Comparison of ENCODE assay signal across 9 mouse cellular contexts in genomic region chr4:109979461-109980320, GRCm38 (mm10). TPM values are rescaled to one million over a fixed set of nuclear protein-coding genes. Genes with fewer than 3 reads are reported as not detected.
A peak's percentile ranks its signal among the peaks of the same experiment; 100 is the strongest.
DNase-seq lines count a peak whose midpoint lies in the region; ATAC-seq and TF ChIP-seq lines count a peak whose summit lies in the region.
"Had no signal": no experiment of that assay in that cellular context is flagged by ENCODE, and none has a peak within 500 bp of the region (broad histone marks: within the 10 kb centered on the region; RNA-seq: fewer than 3 reads in every experiment).

No protein-coding gene starts in this region.

- no peak overlapping the region for H3K9ac ChIP-seq in heart, embryonic 11.5 days (ENCODE audit: low read depth, low read length)
- H3K9ac ChIP-seq in ES-E14 (ENCODE audit: insufficient read depth, low read depth, low read length, poor library complexity, severe bottlenecking): peak overlapping the region; percentile 44
- H3K9ac ChIP-seq in forebrain, embryonic 16.5 days (replicated peaks; ENCODE audit: low read depth, low read length): peak overlapping the region; percentile 59

- peak overlapping the region; percentile 58 for H3K4me2 ChIP-seq in heart, embryonic 11.5 days
- H3K4me2 ChIP-seq in forebrain, embryonic 16.5 days (ENCODE audit: low read length): peak overlapping the region; percentile 63

- 2% methylated on average over 66 of the region's 66 CpGs for WGBS in heart, embryonic 11.5 days (ENCODE audit: insufficient replicate concordance)
- WGBS in forebrain, embryonic 16.5 days: under 1% methylated on average over 66 of the region's 66 CpGs
- under 1% methylated on average over 66 of the region's 66 CpGs for WGBS in midbrain, embryonic 10.5 days

- DNase-seq in heart, postnatal 4 days: no peak
- no peak for DNase-seq in ES-E14 (ENCODE audit: low read depth, low spot score)
- peak; percentile 64 for DNase-seq in midbrain, embryonic 10.5 days (ENCODE audit: low spot score)
- DNase-seq in urinary bladder, postnatal 25 days (ENCODE audit: low spot score): no peak
- no peak for DNase-seq in adrenal gland, postnatal 25 days
- no peak for DNase-seq in kidney, adult 18-20 months

- peak overlapping the region; percentile 28 for H3K4me3 ChIP-seq in heart, embryonic 11.5 days (ENCODE audit: low read depth, low read length)
- H3K4me3 ChIP-seq in ES-E14 (ENCODE audit: insufficient read depth in 1 of 2, low read depth in 1 of 2, low read length in 2 of 2, poor library complexity in 1 of 2, severe bottlenecking in 1 of 2): peak overlapping the region; percentile 34 to 66
- H3K4me3 ChIP-seq in forebrain, embryonic 16.5 days (replicated peaks; ENCODE audit: low read length): peak overlapping the region; percentile 53
- H3K4me3 ChIP-seq in midbrain, embryonic 10.5 days: peak overlapping the region; percentile 63
- H3K4me3 ChIP-seq: heart, adult 2 months had no signal

- no peak for ATAC-seq in heart, embryonic 11.5 days (replicated peaks; ENCODE audit: insufficient number of reproducible peaks, low FRiP score, low TSS enrichment)
- no peak for ATAC-seq in forebrain, embryonic 16.5 days

- no peaks in the 10 kb centered on the region for H3K36me3 ChIP-seq in heart, embryonic 11.5 days (ENCODE audit: control insufficient read depth, insufficient read depth, low read length)
- H3K36me3 ChIP-seq in ES-E14 (ENCODE audit: control insufficient read depth, insufficient read depth, low read length, poor library complexity, severe bottlenecking): no peaks in the 10 kb centered on the region
- H3K36me3 ChIP-seq in forebrain, embryonic 16.5 days (ENCODE audit: control insufficient read depth, insufficient read depth): no peaks in the 10 kb centered on the region
- peaks cover 18% of the 10 kb centered on the region for H3K36me3 ChIP-seq in midbrain, embryonic 10.5 days

- no peaks in the 10 kb centered on the region for H3K9me3 ChIP-seq in heart, embryonic 11.5 days (replicated peaks; ENCODE audit: control insufficient read depth, low read length)
- H3K9me3 ChIP-seq in ES-E14 (ENCODE audit: control insufficient read depth, insufficient read depth, low read depth, low read length): no peaks in the 10 kb centered on the region
- H3K9me3 ChIP-seq in forebrain, embryonic 16.5 days (ENCODE audit: control insufficient read depth, low read length): peaks cover 2% of the 10 kb centered on the region; the same call in 1 of the 2 replicates
- H3K9me3 ChIP-seq in midbrain, embryonic 10.5 days (replicated peaks): no peaks in the 10 kb centered on the region

- no peak overlapping the region for H3K27ac ChIP-seq in heart, embryonic 11.5 days (ENCODE audit: low read depth, low read length)
- H3K27ac ChIP-seq in ES-E14 (ENCODE audit: insufficient read depth, low read depth, low read length, poor library complexity, severe bottlenecking): no peak overlapping the region
- H3K27ac ChIP-seq in forebrain, embryonic 16.5 days (ENCODE audit: low read length): peak overlapping the region; percentile 23; the same call in 1 of the 2 replicates
- H3K27ac ChIP-seq in midbrain, embryonic 10.5 days (replicated peaks): peak overlapping the region; percentile 84
- H3K27ac ChIP-seq: heart, adult 2 months had no signal

- in situ Hi-C loops in ES-E14 (cut with MboI; ENCODE audit: low sequenced_read_pairs in 2 of 2, unreplicated experiment in 2 of 2): loop anchor here (5.0 kb wide), 1 partner anchor 322 kb away; no protein-coding TSS in a partner anchor

- peaks cover 34% of the 10 kb centered on the region for H3K4me1 ChIP-seq in heart, embryonic 11.5 days (ENCODE audit: control insufficient read depth, insufficient read depth, low read length)
- H3K4me1 ChIP-seq in ES-E14 (ENCODE audit: control insufficient read depth in 2 of 2, insufficient read depth in 2 of 2, low read length in 2 of 2, poor library complexity in 1 of 2): peaks cover 0 to 15% of the 10 kb centered on the region in 2 experiments; a peak in 1 of 4 replicates
- peaks cover 51% of the 10 kb centered on the region for H3K4me1 ChIP-seq in forebrain, embryonic 16.5 days (replicated peaks; ENCODE audit: control insufficient read depth, insufficient read depth, low read length)
- H3K4me1 ChIP-seq in midbrain, embryonic 10.5 days: peaks cover 58% of the 10 kb centered on the region

- H3K27me3 ChIP-seq in heart, embryonic 11.5 days (ENCODE audit: control insufficient read depth, insufficient read depth, low read length): peaks cover 98% of the 10 kb centered on the region
- peaks cover 43% of the 10 kb centered on the region for H3K27me3 ChIP-seq in forebrain, embryonic 16.5 days (replicated peaks; ENCODE audit: control insufficient read depth, insufficient read depth, low read length)
- H3K27me3 ChIP-seq in midbrain, embryonic 10.5 days (ENCODE audit: low read depth, poor library complexity, severe bottlenecking): peaks cover 100% of the 10 kb centered on the region

TF ChIP-seq in ES-E14, 5 proteins besides CTCF, POLR2A, EP300 and RAD21:
- no peak for TF ChIP-seq MAFK (IDR thresholded peaks at IDR 0.05; ENCODE audit: insufficient read depth, low read depth, low read length)
- no peak for TF ChIP-seq ZC3H11A (IDR thresholded peaks at IDR 0.05; ENCODE audit: borderline replicate concordance, low read depth, low read length)
- no peak for TF ChIP-seq ZNF384 (IDR thresholded peaks at IDR 0.05; ENCODE audit: low read depth, low read length)
- no peak for TF ChIP-seq HCFC1 (IDR thresholded peaks at IDR 0.05; ENCODE audit: borderline replicate concordance, insufficient read depth, low read length)
- no peak for TF ChIP-seq CHD2 (IDR thresholded peaks at IDR 0.05; ENCODE audit: low read depth, low read length)
TF ChIP-seq in ES-E14: peak in this region for 0.

RNA-seq across cellular contexts. Expression of gene Dmrta2, which starts 1.8 kb away (rescaled TPM):
- 0.06 TPM in 1 of 2 replicates, not detected in the other for polyA plus RNA-seq in heart, embryonic 11.5 days (2014; fragmentation: Nextera tagmentation; extraction: Ambion mirVana)
- under 1 TPM; 0.41 to 0.55 TPM for total RNA-seq in heart, postnatal 4 days (2021)
- total RNA-seq in ES-E14 (2012; rRNA removed): 1.2 and 1.9 TPM in 2 replicates
- 2.3 and 2.4 TPM in 2 replicates for polyA plus RNA-seq in forebrain, embryonic 16.5 days (2015; fragmentation: Nextera tagmentation; extraction: Ambion mirVana)
- polyA plus RNA-seq in midbrain, embryonic 10.5 days (2016; fragmentation: Nextera tagmentation; extraction: Ambion mirVana): 2.3 and 2.4 TPM in 2 replicates
- total RNA-seq in adrenal gland, postnatal 25 days (2021): 0.27 TPM in 1 of 2 replicates, not detected in the other

Comparison
In these comparisons a context has a peak if more than half of its experiments do, and no peak if none do; other contexts are left out.
1. H3K27ac ChIP-seq: peak in forebrain, embryonic 16.5 days (single experiment) and midbrain, embryonic 10.5 days (single experiment); none in heart, embryonic 11.5 days (single experiment) and ES-E14 (single experiment).
2. Peak in every context shown above with its lines, with median percentiles within 50 percentile points of each other: H3K4me3 ChIP-seq.